Mouse (Mus musculus): ENCODE results near the gene Mier2. TPM values are rescaled to one million over a fixed set of nuclear protein-coding genes. Genes with fewer than 3 reads are reported as not detected.

Mier2 gene
- total RNA-seq, 2 experiments from 2014 or later, result 48.2 to 48.4 TPM

DNA sequence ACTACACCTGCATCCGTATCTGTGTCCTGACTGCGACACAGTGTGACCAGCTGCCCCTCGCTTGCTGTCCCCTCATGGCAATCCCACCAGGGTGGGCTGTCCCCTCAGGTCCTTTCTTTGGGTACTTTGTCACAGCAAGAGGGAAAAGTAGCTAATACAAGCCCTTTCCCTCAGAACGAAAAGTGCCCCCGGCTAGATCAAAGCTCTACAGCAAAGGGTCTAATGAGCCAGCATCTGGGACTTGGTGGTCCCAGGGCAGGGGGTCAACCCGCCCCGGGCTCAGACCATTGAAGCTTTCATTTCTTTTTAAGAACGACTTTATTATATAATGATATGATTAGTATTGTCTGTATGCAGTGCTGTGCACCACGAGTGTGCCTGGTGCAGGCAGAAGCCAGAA lies 23.3 kb upstream of the Mier2 start:
- intact Hi-C loops (cut with DNase I), result no loop called here
- DNase-seq (ENCODE audit: low spot score in 2 of 2), result no peak

DNA sequence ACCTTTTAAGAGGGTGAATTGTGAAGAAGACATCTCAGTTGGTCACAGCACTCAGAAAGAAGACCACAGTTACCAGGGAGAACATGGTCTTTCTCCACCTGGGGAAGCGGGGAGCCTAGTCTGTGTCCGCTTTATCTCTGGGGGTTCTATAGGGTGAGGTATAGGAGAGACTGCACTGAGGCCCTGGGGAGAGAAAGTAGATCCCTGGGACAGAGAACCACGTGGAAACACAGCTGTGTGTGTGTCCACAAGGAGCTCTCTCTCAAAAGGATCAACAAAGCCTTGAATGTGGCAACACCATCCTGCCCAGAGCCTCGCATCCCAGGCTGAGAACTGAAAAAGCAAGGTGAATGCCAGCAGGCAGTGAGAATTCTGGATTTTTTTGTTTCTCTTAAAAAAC lies 22.4 kb upstream of the Mier2 start:
- DNase-seq (ENCODE audit: low spot score in 2 of 2), result no peak
- intact Hi-C loops (cut with DNase I), result no loop called here

DNA sequence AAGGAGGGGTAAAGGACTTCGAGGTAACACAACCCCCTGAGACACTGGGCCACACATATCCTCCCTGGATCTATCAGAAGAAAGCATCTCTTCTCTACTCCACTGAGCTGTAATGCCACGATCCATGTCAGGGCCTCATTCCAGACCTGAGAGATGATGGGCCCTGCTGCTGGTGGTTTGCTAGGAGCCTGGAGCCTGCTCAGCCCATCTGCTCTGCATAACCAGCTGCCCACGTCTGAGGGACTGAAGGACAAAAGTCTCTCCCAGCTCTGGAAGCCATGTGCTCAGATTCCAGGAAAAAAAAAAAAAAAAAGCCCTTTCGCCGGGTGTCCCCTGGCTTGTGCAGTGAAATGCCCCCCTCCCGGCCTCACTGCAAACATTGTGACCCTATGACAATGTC lies 20.8 kb upstream of the Mier2 start:
- intact Hi-C loops (cut with DNase I), result no loop called here
- peak in 1 of 2 experiments; percentile 64 for DNase-seq (ENCODE audit: low spot score in 2 of 2)

- intact Hi-C loops (cut with DNase I), result no loop called here
- DNase-seq (ENCODE audit: low spot score in 2 of 2), result no peak
Measured at GRCm38 (mm10) chr10:79574796-79575195, 19.8 kb upstream of the Mier2 start.

- DNase-seq (ENCODE audit: low spot score in 2 of 2), result no peak
- intact Hi-C loops (cut with DNase I), result no loop called here
Measured at GRCm38 (mm10) chr10:79574350-79574749, 19.4 kb upstream of the Mier2 start.

DNA sequence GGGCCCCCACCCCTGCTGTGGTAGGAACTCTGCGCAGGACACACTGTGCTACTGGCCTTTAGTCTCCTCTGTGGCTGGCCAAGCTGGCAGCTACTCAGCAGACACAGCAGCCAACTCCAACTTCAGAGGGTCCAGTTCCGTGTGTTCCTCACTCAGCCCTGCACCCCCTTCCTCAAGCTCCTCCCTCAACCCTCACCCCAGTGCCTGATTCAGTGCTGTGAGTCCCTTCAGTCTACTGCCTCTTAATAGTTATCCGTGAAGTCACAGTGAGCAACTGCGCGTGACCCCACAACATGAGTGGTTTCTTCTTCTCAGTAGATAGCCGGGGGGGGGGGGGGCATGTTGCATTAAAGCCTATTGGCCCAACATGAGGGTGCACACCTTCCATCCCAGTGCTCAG lies 18.6 kb upstream of the Mier2 start:
- intact Hi-C loops (cut with DNase I), result no loop called here
- no peak for DNase-seq (ENCODE audit: low spot score in 2 of 2)

DNA sequence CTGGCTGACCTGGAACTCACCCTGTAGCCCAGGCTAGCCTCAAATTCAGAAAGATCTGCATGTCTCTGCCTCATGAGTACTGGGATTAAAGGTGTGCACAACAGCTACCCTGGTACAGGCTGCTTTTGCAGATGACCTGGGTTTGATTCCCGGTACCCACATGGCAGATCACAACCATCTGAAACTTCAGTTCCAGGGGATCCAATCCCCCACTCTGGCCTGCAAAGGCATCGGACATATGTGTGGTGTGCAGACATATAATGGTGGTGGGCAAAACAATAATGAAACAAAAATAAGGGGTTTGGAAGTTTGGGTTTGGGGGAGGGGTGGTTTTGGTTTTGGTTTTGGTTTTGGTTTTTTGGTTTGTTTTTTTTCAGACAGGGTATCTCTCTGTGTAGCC lies 16.3 kb upstream of the Mier2 start:
- intact Hi-C loops (cut with DNase I), result no loop called here
- no peak for DNase-seq (ENCODE audit: low spot score in 2 of 2)

- intact Hi-C loops (cut with DNase I), result no loop called here
- no peak for DNase-seq (ENCODE audit: low spot score in 2 of 2)
Measured at GRCm38 (mm10) chr10:79569921-79570320, 14.9 kb upstream of the Mier2 start.

GRCm38 (mm10) chr10:79559716-79560115 lies 4.7 kb upstream of the Mier2 start:
- intact Hi-C loops (cut with DNase I), result no loop called here
- DNase-seq (ENCODE audit: low spot score in 2 of 2), result no peak

- intact Hi-C loops (cut with DNase I), result no loop called here
- DNase-seq (ENCODE audit: low spot score in 2 of 2), result no peak
Measured at GRCm38 (mm10) chr10:79557496-79557895, 2.5 kb upstream of the Mier2 start.

DNA sequence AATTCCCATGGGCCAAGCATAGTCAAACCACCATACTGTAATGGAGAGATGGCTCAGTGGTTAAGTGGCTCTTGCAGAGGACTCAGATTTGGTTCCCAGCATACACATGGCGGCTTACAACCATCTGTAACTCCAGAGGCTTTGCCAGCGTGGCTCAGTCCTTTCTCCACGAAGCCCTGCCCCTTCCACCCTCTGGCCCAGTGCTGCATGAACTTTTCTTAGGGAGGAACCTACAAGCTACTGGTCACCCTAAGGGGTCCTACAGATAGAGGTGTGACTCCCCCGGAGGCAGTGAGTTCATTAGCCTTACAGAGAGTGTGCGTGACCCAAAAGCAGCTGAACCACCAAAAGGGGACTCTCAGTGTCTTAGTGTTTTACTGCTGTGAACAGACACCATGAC lies 2.0 kb upstream of the Mier2 start:
- DNase-seq (ENCODE audit: low spot score in 2 of 2), result no peak

DNA sequence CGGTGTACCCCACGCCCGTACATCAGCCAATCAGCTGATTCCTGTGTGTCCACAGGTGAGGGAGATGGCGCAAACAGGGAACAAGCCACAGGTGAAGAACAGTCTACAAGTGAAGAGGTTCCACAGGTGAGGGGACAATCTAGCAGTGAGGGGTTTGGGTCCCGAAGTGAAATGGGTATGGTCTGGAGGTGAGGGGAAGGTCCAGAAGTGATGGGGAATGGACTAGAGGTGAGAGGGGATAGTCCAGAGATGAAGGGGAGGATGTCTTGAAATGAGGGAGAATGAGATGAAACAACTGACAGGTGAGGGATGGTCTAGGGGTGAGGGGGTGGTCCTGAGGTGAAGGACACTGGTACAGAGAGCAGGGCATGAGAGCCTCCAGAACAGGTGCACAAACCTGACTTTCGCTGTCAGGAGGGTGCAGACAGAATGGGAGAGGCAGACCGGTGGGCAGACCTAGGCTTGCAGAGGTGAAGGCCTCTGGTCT lies 282 bp upstream of the Mier2 start:
- intact Hi-C loops (cut with DNase I), result no loop called here
- DNase-seq (ENCODE audit: low spot score in 2 of 2), result no peak

More for the DNA sequence above, 2.0 kb upstream of the Mier2 start:
- intact Hi-C loops (cut with DNase I), result no loop called here

GRCm38 (mm10) chr10:79553691-79554090 lies 1.3 kb downstream of the Mier2 start:
- intact Hi-C loops (cut with DNase I), result no loop called here
- DNase-seq (ENCODE audit: low spot score in 2 of 2), result no peak

DNA sequence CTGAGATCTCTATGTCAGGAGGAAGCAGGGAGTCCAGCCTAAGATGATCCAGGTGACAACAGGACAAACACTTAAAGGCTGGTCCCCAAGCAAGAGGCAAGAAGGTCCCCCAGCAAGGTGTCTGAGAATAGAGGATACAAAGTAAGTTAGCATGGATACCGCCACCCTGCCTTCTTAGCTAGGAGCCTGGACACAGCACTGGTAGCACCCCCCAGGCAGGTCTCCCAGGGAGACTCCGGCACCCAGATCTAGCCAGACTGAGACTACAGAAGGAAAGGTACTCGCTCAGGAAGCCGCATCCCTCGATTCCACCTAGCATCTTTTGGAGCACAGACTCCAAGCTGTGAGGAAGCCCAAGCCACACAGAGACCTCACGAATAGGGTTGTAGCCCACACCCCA lies 1.8 kb downstream of the Mier2 start:
- intact Hi-C loops (cut with DNase I), result no loop called here
- DNase-seq (ENCODE audit: low spot score in 2 of 2), result no peak

GRCm38 (mm10) chr10:79552531-79552930 lies 2.5 kb downstream of the Mier2 start:
- intact Hi-C loops (cut with DNase I), result no loop called here
- DNase-seq (ENCODE audit: low spot score in 2 of 2), result no peak

- DNase-seq (ENCODE audit: low spot score in 2 of 2), result no peak
- intact Hi-C loops (cut with DNase I), result no loop called here
Measured at GRCm38 (mm10) chr10:79550366-79550765, 4.6 kb downstream of the Mier2 start.

DNA sequence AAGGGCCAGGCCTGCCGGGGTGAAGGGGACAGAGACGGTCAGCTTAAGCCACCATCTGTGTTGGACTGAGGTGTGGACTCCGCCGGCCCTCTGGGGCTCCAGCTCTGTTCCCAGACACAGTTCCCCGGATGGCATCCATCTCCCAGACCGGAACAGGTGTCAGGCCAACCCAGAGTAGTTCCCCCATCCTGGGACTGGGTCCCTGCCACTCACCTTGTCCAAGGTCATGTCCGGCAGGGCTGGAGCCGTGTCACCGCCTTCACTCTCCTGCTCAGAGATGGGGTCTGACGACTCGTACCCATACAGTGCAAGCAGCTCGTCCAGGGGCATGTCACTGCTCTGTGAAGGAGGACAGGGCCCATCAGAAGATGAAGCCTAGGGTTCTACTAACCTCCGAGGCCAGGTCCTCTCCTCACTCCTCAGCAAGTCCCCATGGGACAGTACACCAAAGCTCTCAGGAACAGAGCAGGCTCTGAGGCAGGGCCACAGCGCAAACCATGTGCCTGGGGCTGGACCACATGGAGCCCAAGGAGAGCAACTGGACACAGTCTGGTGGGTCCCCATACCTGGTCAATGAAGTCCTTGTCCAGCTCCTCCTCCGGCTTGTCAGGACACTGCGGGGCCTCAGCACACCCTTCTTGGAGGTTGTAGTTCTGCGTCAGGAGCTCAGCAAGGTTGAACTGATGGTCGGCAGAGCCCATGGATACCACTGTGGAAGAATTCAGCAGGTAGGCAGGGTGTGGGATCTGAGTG lies 5.9 kb downstream of the Mier2 start:
- no peak for DNase-seq (ENCODE audit: low spot score in 2 of 2)
- intact Hi-C loops (cut with DNase I), result no loop called here

DNA sequence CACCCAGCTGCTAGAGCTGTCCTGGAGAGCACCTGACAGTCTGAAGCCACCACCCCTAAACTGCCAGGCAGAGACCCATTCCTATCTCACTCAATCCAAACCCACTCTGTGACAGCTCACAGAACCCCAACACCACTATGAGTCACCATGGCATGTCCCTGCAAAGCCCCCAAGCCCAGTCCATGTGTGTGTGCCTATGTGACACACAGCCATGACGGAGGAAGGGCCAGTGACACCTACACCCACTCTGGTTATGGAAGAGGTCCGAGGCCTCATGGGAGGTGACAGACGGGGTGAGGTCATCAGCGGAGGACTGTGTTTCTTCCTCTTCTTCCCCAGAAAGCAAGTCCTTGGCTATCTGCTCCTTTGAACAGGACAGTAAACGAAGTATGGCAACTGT lies 6.5 kb downstream of the Mier2 start:
- no peak for DNase-seq (ENCODE audit: low spot score in 2 of 2)
- intact Hi-C loops (cut with DNase I), result no loop called here

GRCm38 (mm10) chr10:79547148-79547675 lies 7.8 kb downstream of the Mier2 start:
- DNase-seq (ENCODE audit: low spot score in 2 of 2), result no peak
- intact Hi-C loops (cut with DNase I), result no loop called here

GRCm38 (mm10) chr10:79546483-79546882 lies 8.5 kb downstream of the Mier2 start:
- DNase-seq (ENCODE audit: low spot score in 2 of 2), result no peak
- intact Hi-C loops (cut with DNase I), result no loop called here

DNA sequence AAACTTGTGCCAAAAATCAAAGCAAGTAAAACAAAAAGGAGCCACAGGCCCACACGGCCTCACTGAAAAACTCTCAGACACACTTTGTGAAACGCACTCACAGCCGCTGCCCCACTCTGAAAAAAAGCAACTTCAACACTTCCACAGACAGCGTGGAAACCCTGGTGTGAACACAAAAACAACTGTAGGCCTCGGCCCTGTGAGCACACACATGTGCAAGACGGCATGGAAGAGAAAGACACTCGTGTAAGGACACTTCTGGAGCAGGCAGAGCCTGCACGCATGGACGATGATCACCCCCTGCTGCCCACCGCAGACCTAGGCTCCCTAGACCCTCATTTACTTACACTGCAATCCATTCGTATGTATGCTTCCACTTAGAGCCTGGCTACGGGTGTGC lies 9.1 kb downstream of the Mier2 start:
- DNase-seq (ENCODE audit: low spot score in 2 of 2), result no peak
- intact Hi-C loops (cut with DNase I), result no loop called here

- intact Hi-C loops (cut with DNase I), result no loop called here
- DNase-seq (ENCODE audit: low spot score in 2 of 2), result no peak
Measured at GRCm38 (mm10) chr10:79544631-79545030, 10.4 kb downstream of the Mier2 start.

Measured in left cerebral cortex, postnatal 25 days (tissue).